Mouse (Mus musculus) c-Kit-positive CD71-positive TER-119-negative erythroid progenitor cells, embryonic 14.5 days (primary cell): Measurements from ENCODE around the gene Bcl2l11.

ENCODE experiments used
- DNase-seq: peaks from one replicate; pipeline ENCODE4 v3.0.0-alpha.2; 2013; ENCODE audit warnings: low read depth

The Bcl2l11 gene

DNA sequence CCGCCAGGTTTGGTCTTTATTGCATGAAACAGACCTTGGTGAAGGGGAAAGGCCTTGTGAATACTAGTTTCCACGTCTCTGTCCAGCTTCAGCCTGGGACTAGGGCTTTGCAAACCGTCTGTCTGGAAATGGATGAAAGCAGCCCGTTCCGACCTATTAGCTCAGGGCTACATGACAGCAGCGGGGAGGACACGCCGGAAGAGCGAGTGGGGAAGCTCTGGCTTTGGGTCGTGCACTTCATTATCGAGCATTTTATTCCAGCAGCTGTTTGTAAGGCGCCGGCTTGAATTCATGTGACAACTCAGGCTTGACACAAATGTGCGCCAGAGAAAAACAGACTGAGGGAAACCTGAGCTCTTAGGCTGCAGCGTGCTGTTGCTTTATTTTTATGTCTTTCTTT lies 13.9 kb downstream of the Bcl2l11 start:
- DNase-seq: no peak

GRCm38 (mm10) chr2:128140183-128140582 lies 14.3 kb downstream of the Bcl2l11 start:
- DNase-seq: no peak

- no peak for DNase-seq
Observed at GRCm38 (mm10) chr2:128143992-128144391, 18.2 kb downstream of the Bcl2l11 start.

DNA sequence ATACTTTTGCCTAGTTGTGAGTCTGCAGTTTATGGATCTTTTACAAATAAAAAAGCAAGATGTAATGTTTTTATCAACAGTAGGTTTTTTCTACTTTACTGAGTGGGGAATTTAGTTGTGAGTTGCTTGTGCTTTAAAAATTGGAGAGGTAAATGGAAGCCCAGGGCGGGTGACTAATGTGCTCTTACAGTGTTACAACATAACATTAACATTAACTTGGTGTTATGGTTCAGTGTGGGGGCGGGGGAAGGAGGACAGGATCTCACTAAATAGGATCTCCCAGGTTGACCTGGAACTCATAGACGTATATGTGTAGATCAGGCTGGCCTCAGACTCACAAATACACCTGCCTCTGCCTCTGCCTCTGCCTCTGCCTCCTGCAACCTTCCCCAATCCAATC lies 19.6 kb downstream of the Bcl2l11 start:
- DNase-seq: no peak

GRCm38 (mm10) chr2:128149596-128149995 lies 23.8 kb downstream of the Bcl2l11 start:
- no peak for DNase-seq

DNA sequence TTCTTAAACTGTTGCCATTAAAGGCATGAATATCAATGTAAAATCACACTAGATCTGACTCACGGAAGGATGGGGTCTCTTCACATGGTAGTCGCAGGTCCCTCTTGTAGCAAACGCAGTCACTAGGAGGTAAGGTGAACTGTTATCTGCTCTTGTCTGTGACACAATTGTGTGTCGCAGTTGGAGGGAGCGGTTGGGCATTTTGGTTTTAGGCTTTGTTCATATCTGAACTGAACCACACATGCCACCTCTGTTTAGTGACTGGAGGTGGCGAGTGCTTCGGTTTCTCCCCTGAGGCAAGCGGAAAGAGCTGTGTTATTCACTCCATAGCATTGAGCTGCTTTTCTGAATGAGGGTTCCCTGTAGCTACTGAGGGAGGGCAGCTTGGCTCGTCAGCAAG lies 26.4 kb downstream of the Bcl2l11 start:
- DNase-seq: no peak

DNA sequence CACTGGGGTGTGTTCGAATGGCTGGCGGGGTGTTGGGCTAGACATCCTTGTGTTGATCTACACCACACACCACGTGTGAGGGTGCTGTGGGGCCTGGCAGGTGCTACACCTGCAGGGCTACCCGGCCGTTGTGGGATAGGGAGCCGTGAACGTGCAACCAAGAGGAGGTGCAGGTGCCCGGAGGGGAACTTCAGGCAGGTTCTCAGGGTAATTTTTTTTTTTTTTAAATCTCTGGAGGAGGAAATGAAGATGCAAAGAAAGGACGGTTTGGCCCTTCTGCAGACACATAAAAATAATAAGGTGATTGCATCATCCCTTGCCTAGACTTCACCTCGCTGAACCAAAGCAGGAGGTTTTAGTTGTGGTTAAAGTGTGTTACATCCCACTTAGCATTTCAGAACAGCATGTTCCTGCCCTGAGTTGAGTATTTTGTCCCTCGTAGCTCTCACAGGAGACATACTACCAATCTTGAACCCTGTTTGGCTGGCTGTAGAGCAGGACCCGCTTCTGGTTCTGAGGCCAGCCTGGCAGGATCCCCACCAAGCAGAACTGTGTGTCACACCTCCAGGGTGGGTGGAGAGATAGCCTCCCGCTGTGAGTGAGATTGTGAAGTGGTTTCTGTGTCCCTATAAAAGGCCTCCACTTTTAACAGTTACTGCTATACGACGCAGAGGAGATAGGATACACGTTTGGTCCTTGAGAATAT lies 27.2 kb downstream of the Bcl2l11 start:
- no peak for DNase-seq

GRCm38 (mm10) chr2:128153551-128153910 lies 27.7 kb downstream of the Bcl2l11 start:
- no peak for DNase-seq

DNA sequence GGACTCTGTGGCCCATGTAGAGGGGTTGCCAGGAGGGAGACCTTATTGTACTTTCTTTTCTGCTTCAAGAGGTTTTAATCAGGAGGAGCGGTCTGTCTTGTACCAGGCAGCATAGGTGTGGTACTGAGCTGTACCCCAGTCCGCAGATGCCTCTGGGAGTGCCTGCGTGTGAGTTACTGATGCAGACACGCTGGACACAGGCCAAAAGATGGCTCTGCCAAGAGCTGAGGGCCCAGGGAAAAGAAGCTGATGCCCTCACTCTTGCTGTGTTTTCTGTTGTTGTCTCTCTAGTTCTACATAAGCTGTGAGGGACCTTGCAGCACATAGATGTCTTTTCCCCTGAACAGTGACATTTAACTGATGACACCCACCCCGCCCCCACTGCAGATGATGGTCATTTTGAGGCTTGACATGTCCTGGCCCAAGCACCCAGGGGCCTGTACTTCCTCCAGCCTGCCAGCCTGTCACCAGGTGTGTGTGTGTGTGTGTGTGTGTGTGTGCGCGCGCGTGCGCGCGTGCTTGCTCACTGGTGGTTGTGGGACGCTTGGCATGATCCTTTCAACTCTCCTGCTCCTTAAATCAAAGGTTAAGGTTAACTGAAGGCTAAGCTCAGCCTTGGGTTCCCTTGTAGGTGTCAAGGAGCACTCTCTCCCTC lies 29.7 kb downstream of the Bcl2l11 start:
- no peak for DNase-seq

- no peak for DNase-seq
Observed at GRCm38 (mm10) chr2:128156067-128156462, 30.2 kb downstream of the Bcl2l11 start.

DNA sequence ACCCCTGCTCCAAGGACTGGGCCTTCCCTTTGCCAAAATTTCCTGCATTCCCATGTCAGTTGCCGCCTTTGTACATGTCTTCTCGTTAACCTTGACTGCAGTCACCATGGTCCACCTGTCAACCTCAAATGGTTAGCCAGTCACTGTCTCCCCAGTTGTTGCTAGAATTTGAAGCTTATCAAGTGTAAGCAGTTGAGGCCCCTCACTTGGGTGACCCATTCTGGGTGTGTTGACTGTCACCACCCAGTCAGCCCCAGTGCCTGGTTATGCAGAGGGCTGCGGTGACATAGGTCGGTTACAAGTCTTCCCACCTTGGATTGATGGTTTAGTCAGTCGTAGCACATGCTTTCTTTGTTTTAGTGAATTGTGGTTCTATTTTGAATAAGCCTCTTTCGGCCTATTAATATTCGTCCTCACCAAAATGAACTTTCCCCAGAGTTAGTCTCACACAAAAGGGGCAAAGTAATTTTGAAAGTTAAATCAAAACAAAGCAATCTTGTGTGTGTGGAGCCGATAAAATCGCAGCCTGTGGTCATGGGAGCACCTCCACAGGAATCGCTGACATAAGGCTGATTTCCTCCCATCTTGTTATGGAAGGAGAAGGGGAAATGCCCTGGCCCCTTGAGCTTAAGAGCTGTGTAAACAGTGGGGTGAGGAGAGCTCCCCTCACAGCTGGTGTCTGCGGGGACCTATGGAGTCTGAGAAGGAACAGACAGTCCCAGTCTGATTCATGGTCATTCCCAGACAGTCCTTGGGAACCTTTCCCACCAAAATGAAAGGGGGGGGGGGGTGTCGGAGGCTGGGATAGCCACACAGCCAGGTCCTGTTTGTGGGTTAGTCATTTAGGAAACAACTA lies 30.9 kb downstream of the Bcl2l11 start:
- no peak for DNase-seq

DNA sequence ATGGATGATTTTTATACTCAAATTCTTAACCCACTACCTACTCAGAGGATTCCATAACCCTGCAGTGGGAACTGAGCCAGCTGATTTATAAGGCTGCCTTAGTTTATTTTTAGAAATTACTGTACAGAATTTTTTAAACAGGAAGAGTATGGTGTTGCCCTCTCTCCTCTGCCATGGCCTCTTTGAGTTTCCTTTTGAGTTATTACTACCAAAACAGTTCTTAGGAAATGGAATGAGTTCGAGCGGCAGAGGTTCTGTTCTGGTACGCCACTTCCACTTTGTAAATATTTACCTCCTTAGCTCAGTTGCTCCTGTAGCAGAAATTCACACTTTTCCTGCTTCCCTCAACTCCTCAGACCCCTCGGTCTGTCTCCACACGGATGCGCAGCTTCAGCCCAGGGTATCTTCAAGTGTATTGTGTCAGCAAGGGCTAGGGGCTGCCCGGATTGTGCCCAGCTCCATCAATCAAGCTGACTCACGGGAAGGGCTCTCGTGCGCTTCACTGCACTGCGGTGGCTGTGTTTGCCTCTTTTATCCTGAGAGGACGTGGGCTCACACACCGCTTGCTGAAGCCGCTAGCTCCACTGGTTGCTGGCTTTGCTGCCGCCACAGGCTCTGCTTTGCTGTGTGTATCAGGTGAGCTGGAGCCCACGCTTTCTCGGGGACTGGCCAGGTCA lies 33.0 kb downstream of the Bcl2l11 start:
- DNase-seq: no peak

- DNase-seq: no peak
Observed at GRCm38 (mm10) chr2:128159619-128160125, 33.8 kb downstream of the Bcl2l11 start.

- no peak for DNase-seq
Observed at GRCm38 (mm10) chr2:128163177-128163576, 37.3 kb downstream of the Bcl2l11 start.

DNA sequence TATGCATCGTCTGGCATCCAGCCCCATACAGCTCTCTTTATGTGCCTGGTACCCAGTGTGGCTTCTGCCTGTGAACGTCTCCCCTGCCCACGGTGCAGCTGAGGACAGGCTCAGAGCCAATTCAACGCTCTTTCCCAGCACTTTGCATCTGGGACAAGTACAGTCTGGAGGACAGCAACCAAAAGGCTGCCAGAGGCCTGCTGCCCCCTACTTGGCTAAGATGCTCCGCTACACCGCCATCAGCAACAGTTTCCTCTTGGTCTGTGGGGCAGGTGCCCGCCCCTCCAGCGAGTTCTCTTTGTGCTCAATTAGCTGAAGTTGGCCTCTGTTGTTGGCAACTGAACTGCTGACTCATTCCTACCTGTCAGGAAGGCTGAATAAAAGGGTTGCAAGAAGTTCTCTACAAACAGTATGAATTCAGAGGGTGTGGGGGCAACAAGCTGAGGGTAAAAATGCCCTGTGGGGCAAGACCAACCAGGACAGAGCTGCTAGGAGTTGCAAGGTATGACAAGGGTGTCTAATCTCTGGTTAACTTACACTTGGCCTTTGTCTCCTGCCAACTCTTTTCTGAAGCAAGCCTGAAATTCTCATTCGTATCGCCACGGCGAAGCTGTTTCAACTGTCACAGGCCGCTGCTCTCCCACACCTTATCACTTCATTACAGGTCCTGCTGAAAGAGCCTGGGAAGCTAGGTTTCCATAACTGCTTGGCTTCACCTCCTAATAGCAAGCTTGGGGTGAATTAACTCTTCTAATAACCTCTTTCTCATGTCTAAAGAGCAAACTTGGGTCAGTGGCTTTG lies 41.0 kb downstream of the Bcl2l11 start:
- DNase-seq: peak; percentile 72

DNA sequence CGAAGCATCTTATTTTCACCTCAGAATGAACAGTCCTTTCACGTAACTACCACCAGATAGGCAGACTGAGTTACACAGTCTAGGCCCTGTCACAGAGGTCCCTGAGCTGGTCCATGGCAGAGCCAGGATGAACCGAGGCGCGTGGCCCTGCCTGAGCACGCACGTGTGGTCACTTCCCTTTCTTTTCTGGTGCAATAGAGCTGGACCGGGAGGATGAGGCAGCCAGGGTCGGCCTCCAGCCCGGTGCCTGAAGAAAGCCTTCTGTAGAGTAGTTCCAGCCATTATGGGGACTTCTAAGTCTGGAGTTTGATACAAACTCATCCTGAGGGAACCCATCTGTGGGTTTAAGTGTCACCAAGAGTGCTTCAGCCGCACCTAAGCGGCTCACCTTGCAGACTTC lies 42.1 kb downstream of the Bcl2l11 start:
- no peak for DNase-seq

- DNase-seq: no peak
Observed at GRCm38 (mm10) chr2:128169486-128169885, 43.6 kb downstream of the Bcl2l11 start.

- no peak for DNase-seq
Observed at GRCm38 (mm10) chr2:128169972-128170371, 44.1 kb downstream of the Bcl2l11 start.

DNA sequence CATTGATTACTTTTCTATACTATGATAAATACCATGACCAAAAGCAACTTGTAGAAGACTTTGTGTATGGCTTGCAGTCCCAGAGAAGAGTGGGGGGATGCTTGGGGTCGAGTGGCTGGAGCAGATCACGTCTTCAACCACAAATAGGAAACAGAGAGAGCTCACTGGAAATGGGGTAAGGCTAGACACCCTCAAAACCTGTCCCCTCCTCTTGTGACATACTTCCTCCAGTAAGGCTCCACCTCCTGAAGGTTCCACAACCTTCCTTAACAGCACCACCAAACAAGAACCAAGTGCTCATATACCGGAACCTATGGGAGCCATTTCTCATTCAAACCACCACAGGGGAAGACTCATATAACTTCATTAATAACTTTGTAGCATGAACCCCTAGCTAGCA lies 44.8 kb downstream of the Bcl2l11 start:
- no peak for DNase-seq

DNA sequence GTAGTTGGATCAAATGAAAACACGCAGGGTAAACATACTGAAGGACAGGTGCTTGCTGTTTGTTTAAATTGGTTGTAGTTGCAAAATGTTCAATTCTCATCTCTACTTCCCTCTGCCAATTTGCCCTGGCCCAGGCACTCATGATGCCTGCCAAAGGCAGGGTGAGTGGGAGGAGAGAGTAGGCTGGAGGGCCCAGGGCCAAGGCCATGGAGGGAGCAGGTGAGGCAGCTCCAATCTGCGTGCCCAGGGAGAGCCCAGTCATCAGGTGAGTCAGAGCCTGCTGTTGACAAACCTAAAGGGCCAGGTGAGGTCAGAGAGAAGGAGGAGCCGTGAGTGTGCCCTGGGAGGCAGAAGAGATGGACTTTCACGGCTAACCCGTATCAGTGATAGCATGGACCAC lies 46.4 kb downstream of the Bcl2l11 start:
- no peak for DNase-seq

DNA sequence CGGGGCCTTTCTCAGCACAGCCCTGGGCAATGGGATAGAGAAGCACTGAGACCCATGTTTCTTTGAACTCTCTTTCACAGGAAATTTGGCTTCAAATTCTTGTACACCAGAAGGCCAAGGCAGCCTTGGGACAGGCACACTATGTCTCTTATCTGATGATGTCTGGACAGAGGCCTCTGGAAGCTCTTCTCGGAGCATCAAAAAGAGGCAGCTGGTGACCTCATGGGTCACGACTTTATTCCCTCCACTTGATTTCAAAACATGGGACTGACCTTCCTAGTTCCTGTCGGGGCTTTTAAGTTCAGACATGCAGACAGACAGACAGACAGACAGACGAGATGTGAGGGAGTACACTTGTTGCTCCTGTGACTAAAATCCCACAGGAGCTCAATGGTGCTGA lies 48.3 kb downstream of the Bcl2l11 start:
- DNase-seq: no peak
